Mouse (Mus musculus): Measurements from ENCODE around the gene Cubn.

DNA sequence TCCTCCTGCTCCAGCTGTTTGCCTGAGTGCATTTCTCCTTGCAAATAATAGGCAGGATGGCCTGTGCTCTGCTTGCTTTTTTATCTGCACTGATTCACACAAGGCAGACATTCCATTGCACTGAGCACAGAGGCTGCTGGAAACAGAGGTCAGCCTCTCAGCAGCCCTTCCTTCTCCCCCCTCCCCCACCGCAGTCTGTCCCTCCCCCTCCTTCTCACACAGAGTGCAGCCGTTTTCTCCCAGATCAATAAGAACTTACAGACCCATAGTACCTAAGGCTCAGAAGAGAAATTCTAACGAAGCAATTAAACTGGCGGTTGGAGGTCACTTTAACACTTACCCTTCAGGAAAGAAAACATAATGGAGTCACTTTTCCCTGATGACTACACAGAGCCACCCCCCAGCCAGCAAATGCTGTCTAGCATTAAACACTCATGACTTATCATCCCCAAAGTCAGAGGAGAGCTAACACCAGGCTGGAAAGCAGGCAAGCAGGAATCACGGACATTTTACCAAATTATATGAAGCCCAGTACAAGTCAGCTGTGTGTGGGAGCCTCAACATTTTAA lies 119.3 kb downstream of the Cubn start:
- TF ChIP-seq TAL1 (IDR thresholded peaks at IDR 0.05; ENCODE audit: low read length): no peak
- TF ChIP-seq GATA1 (IDR thresholded peaks at IDR 0.05; ENCODE audit: low read length): no peak
